Mouse (Mus musculus) hindbrain, embryonic 11.5 days (tissue): Measurements from ENCODE around the gene Zdhhc6. TPM values are rescaled to one million over a fixed set of nuclear protein-coding genes. Genes with fewer than 3 reads are reported as not detected.
A peak's percentile ranks its signal among the peaks of the same experiment; 100 is the strongest.

Experiments
- ATAC-seq: fragments of 200-750 bp; cut with Nextera tagmentation; 2 replicates; pipeline ENCODE4 v1.8.0; 2017; ENCODE audit warnings: mild to moderate bottlenecking, moderate TSS enrichment, moderate library complexity; ENCODE audit not compliant: low FRiP score
- DNase-seq: peaks from one replicate; pipeline ENCODE4 v3.0.0-alpha.2; 2015; ENCODE audit warnings: low spot score
- H3K27ac ChIP-seq: fragments of 300-500 bp; sonication (generic); 2 replicates; pipeline ENCODE4 v1.5.1; 2014; ENCODE audit warnings: mild to moderate bottlenecking, low read depth, low read length
- H3K27me3 ChIP-seq: fragments of 300-500 bp; sonication (generic); 2 replicates; pipeline ENCODE4 v1.6.1; 2014; ENCODE audit warnings: mild to moderate bottlenecking, low read length, moderate library complexity, mixed read lengths; ENCODE audit not compliant: control insufficient read depth, insufficient read depth
- H3K36me3 ChIP-seq: fragments of 300-500 bp; sonication (generic); 2 replicates; pipeline ENCODE4 v1.6.1; 2014; ENCODE audit warnings: mild to moderate bottlenecking, low read length, moderate library complexity, mixed read lengths; ENCODE audit not compliant: control insufficient read depth, insufficient read depth
- H3K4me1 ChIP-seq: fragments of 300-500 bp; sonication (generic); replicated peaks from 2 replicates; pipeline ENCODE4 v1.6.1; 2014; ENCODE audit warnings: low read length, mixed read lengths; ENCODE audit not compliant: control insufficient read depth, insufficient read depth
- H3K4me2 ChIP-seq: fragments of 300-500 bp; sonication (generic); replicated peaks from 2 replicates; pipeline ENCODE4 v1.6.1; 2014; ENCODE audit warnings: mild to moderate bottlenecking, low read depth, low read length
- H3K4me3 ChIP-seq: fragments of 300-500 bp; sonication (generic); 2 replicates; pipeline ENCODE4 v1.5.1; 2014; ENCODE audit warnings: low read depth, low read length
- H3K9ac ChIP-seq: fragments of 300-500 bp; sonication (generic); 2 replicates; pipeline ENCODE4 v1.6.1; 2014; ENCODE audit warnings: low read depth, low read length
- H3K9me3 ChIP-seq: fragments of 300-500 bp; sonication (generic); 2 replicates; pipeline ENCODE4 v1.6.1; 2016; ENCODE audit warnings: low read length; ENCODE audit not compliant: control insufficient read depth
- WGBS: fragments of 180-500 bp; shearing (Covaris S2); extraction: QIAGEN DNeasy Blood & Tissue Kit; methylation state at CpG from one replicate; pipeline ENCODE4 v1.1.7; 2014; 5-methylcytosine and 5-hydroxymethylcytosine counted together
- polyA plus RNA-seq: library from polyadenylated mRNA; unstranded; fragments of >200 nt; fragmentation: Nextera tagmentation; extraction: Ambion mirVana; gene quantifications from 2 replicates; pipeline ENCODE4 v1.2.1, GENCODE M21; 2014

The Zdhhc6 gene
- polyA plus RNA-seq, 1 experiment from 2014 or later, result 106 TPM

DNA sequence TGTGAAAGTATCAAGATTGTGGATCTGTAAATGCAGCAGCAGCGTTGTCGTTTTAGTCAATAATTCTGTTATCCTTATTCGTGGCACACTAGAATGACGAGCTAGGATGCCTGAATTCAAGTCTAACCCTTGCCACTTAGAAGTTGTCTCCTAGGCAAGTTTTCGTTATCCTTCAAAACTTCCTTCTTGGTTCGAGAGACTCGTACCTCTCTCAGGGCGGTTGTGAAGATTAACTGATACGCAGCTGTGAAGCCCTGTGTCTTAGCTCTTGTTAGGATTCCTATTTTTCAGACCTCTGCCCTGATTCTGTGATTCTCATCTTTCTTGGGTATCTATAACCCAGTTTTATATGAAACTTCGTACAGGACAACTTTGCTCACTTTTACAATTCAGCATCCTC is 1.1 kb upstream of the Zdhhc6 start:
- no peaks in the 10 kb centered on the region for H3K9me3 ChIP-seq
- no peak overlapping the region for H3K27ac ChIP-seq
- no peak overlapping the region for H3K9ac ChIP-seq
- ATAC-seq (no peak), DNase-seq (no peak)
- 0 out of 2 replicates have a peak, but pooled peaks cover 2% of the 10 kb centered on the region for H3K4me1 ChIP-seq
- no peaks in the 10 kb centered on the region for H3K36me3 ChIP-seq
- WGBS, result 65% methylated on average over 10 of the region's 10 CpGs
- peak overlapping the region; percentile 81 for H3K4me2 ChIP-seq
- H3K27me3 ChIP-seq, result no peaks in the 10 kb centered on the region
- peak overlapping the region; percentile 52; the same call in 1 of the 2 replicates for H3K4me3 ChIP-seq

DNA sequence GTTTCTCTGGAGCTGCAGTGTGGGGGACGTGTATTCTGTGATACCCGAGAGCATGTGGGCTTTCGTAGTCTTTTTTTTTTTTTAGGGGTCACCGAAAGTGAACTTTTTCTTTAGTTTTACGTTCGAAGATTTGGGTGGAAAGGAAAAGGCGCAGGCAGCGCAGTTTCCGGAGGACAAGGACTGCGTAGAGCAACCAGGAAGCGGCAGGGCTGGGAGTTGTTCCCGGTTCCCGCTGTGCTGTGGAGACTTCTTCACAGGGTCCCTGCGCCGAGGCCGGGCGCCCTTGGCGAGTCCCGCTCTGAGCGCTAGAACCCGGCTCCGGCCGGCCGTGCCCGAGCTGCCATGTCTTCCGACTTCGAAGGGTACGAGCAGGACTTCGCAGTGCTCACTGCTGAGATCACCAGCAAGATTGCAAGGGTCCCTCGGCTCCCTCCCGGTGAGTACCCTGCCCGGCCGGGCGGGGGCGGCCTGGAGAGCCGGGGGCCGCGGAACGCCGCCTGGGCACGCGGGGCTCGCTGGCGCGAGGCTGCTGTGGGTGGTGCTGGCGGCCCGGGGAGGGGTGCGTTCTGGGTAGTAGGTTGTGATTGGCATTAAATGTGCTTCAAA is 380 bp upstream of the Zdhhc6 start, which contains the start of gene Vti1a:
Gene Vti1a (plus strand): TSS at position 187 of the 606 bp plus-strand sequence.
- no peaks in the 10 kb centered on the region for H3K27me3 ChIP-seq
- H3K4me2 ChIP-seq, result peak within 1 kb of the TSS; percentile 81
- peak within 1 kb of the TSS; percentile 84 for H3K9ac ChIP-seq
- H3K4me3 ChIP-seq, result peak within 1 kb of the TSS; percentile 52
- peak; percentile 92 for ATAC-seq
- no peaks in the 10 kb centered on the region for H3K9me3 ChIP-seq
- WGBS, result under 1% methylated on average over 47 of the region's 48 CpGs
- peak within 1 kb of the TSS; percentile 59 for H3K27ac ChIP-seq
- peak; percentile 91 for DNase-seq
- H3K4me1 ChIP-seq, result 0 out of 2 replicates have a peak, but pooled peaks cover 2% of the 10 kb centered on the region
- H3K36me3 ChIP-seq, result no peaks in the 10 kb centered on the region

DNA sequence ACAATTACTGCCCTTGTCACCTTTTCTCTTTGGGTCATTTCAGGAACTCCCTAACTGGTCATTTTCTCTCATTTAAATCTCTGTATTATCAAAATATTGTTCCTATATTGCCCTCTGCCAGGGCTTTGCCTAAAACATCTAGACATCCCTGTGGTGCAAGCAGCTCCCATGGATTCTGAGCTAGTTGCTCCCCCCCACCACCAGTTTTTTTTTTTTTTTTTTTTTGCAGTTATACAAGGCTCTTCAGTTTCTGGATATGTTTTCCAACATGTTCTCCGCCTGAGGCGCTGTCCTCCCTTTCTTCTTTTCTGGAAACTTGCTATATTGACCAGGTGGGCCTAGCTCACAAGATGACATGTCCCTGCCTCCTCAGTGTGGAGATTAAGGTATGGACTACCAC is 2.2 kb downstream of the Zdhhc6 start:
- H3K4me3 ChIP-seq, result no peak overlapping the region
- H3K9ac ChIP-seq, result no peak overlapping the region
- no peaks in the 10 kb centered on the region for H3K27me3 ChIP-seq
- H3K27ac ChIP-seq, result no peak overlapping the region
- WGBS, result 95% methylated on average over 2 of the region's 2 CpGs
- no peaks in the 10 kb centered on the region for H3K9me3 ChIP-seq
- DNase-seq (no peak), ATAC-seq (no peak)
- H3K4me1 ChIP-seq, result 0 out of 2 replicates have a peak, but pooled peaks cover 2% of the 10 kb centered on the region
- H3K4me2 ChIP-seq, result no peak overlapping the region
- 0 out of 2 replicates have a peak, but pooled peaks cover 3% of the 10 kb centered on the region for H3K36me3 ChIP-seq

DNA sequence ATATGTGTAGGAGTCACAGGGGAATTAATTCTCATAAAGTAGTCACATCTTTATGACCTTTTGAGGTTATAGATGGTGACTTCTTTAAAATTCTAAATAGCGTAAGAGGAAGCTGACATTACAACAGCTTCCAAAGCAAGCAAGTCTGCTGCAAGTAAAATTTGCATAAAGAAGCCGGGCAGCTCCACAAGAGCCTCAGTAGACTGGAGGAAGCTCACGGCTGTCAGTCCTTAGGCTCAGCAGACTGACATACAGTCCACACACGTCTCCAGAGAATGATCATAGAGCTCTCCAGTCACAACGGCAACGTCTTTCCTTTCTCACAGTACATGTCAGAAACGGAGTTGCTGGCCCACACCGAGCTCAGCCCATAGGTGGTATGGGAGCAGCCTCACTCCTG is 4.0 kb downstream of the Zdhhc6 start:
- 90% methylated on average over 8 of the region's 8 CpGs for WGBS
- ATAC-seq (no peak), DNase-seq (no peak)
- H3K4me3 ChIP-seq, result no peak overlapping the region
- no peak overlapping the region for H3K4me2 ChIP-seq
- no peaks in the 10 kb centered on the region for H3K9me3 ChIP-seq
- H3K9ac ChIP-seq, result no peak overlapping the region
- no peak overlapping the region for H3K27ac ChIP-seq
- 0 out of 2 replicates have a peak, but pooled peaks cover 3% of the 10 kb centered on the region for H3K36me3 ChIP-seq
- no peaks in the 10 kb centered on the region for H3K27me3 ChIP-seq
- 0 out of 2 replicates have a peak, but pooled peaks cover 2% of the 10 kb centered on the region for H3K4me1 ChIP-seq

DNA sequence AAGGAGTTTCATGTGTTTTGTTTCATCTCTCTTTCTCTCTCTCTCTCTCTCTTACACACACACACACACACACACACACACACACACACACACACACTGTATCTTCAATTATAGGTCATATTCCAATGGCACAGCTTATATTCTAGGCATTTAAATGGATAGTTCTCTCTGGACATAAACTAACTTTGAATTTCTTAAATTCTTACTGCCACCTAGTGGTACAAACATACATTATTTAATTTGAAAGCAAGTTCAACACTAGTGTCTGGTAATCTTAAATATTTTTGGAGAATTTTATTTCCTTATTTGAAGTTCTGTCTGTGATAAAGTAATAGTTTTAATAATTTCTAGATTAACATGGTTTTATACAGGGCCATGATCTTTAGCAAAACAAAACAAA is 10.8 kb downstream of the Zdhhc6 start:
- H3K27ac ChIP-seq, result no peak overlapping the region
- H3K9ac ChIP-seq, result no peak overlapping the region
- H3K27me3 ChIP-seq, result no peaks in the 10 kb centered on the region
- no peaks in the 10 kb centered on the region for H3K4me1 ChIP-seq
- H3K4me2 ChIP-seq, result no peak overlapping the region
- ATAC-seq, result no peak
- no peaks in the 10 kb centered on the region for H3K9me3 ChIP-seq
- H3K36me3 ChIP-seq, result peaks cover 2% of the 10 kb centered on the region; the same call in 1 of the 2 replicates
- DNase-seq, result no peak
- no peak overlapping the region for H3K4me3 ChIP-seq

- DNase-seq (no peak), ATAC-seq (no peak)
- Histone ChIP-seq H3K36me3 (peaks cover 2% of the 10 kb centered on the region; the same call in 1 of the 2 replicates), H3K4me3 (no peak overlapping the region), H3K27ac (no peak overlapping the region), H3K27me3 (no peaks in the 10 kb centered on the region), H3K9ac (no peak overlapping the region), H3K4me1 (no peaks in the 10 kb centered on the region), H3K4me2 (no peak overlapping the region), H3K9me3 (no peaks in the 10 kb centered on the region)
- WGBS, result 92% methylated on average over 3 of the region's 3 CpGs
Measured at GRCm38 (mm10) chr19:55300525-55300924, 15.3 kb downstream of the Zdhhc6 start.

DNA sequence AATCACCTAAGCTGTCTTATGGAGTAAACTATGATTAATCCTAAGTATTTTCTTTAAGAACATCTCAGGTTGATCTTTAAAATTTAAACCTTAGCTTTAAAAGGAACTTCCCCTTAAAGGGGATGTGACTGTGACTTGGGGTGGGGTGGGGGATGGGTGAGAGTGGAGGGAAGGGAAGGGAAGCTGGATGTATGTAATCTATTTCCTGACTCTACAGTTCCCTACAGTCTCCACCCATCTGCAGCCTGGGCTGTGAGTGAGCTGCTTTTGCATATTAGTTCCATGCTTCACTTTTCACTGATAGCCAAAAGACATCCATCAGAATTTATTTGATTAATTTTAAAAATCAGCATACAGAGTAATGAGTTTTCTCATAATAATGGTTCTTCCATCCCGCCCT is 16.5 kb downstream of the Zdhhc6 start:
- Histone ChIP-seq H3K36me3 (peaks cover 2% of the 10 kb centered on the region; the same call in 1 of the 2 replicates), H3K4me2 (no peak overlapping the region), H3K9me3 (no peaks in the 10 kb centered on the region), H3K9ac (no peak overlapping the region), H3K4me3 (no peak overlapping the region), H3K27me3 (no peaks in the 10 kb centered on the region), H3K27ac (no peak overlapping the region), H3K4me1 (no peaks in the 10 kb centered on the region)
- 91% methylated on average over 1 of the region's 1 CpGs for WGBS
- DNase-seq (no peak), ATAC-seq (no peak)

GRCm38 (mm10) chr19:55297961-55298360 is 17.9 kb downstream of the Zdhhc6 start:
- ATAC-seq (no peak), DNase-seq (no peak)
- Histone ChIP-seq H3K27me3 (no peaks in the 10 kb centered on the region), H3K4me3 (no peak overlapping the region), H3K36me3 (0 out of 2 replicates have a peak, but pooled peaks cover 2% of the 10 kb centered on the region), H3K9ac (no peak overlapping the region), H3K9me3 (no peaks in the 10 kb centered on the region), H3K4me2 (no peak overlapping the region), H3K4me1 (no peaks in the 10 kb centered on the region), H3K27ac (no peak overlapping the region)
- 90% methylated on average over 5 of the region's 5 CpGs for WGBS

- ATAC-seq (no peak), DNase-seq (no peak)
- Histone ChIP-seq H3K27ac (no peak overlapping the region), H3K36me3 (0 out of 2 replicates have a peak, but pooled peaks cover 2% of the 10 kb centered on the region), H3K4me2 (no peak overlapping the region), H3K27me3 (no peaks in the 10 kb centered on the region), H3K9me3 (no peaks in the 10 kb centered on the region), H3K9ac (no peak overlapping the region), H3K4me3 (no peak overlapping the region), H3K4me1 (no peaks in the 10 kb centered on the region)
- 98% methylated on average over 2 of the region's 2 CpGs for WGBS
Measured at GRCm38 (mm10) chr19:55297489-55297888, 18.3 kb downstream of the Zdhhc6 start.
